Mouse (Mus musculus) embryo, embryonic 9.5 days (tissue): Measurements from ENCODE around the gene Mmp14.

Experiments used
- DNase-seq: peaks from one replicate; pipeline ENCODE4 v3.0.0-alpha.2; 2017; ENCODE audit errors: extremely low spot score

Gene Mmp14

DNA sequence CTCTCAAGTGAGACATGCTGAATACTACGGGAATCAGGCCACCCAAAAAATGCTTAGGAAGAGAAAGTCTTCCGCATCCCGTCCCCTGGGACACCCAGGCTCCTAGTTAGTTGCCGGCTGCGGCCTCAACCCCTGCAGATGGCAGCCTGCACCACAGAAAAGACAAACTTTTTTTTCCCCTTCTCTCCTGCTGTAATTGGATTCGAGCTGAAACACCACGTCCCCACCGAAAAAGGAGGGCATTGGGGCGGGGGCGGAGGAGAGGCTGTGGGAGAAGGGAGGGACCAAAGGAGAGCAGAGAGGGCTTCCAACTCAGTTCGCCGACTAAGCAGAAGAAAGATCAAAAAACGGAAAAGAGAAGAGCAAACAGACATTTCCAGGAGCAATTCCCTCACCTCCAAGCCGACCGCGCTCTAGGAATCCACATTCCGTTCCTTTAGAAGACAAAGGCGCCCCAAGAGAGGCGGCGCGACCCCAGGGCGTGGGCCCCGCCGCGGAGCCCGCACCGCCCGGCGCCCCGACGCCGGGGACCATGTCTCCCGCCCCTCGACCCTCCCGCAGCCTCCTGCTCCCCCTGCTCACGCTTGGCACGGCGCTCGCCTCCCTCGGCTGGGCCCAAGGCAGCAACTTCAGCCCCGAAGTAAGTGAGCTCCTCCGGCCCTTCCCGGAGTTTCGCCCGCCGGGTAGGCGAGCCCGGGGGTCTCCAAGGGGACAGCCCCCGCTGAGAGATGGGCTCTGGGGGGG is at the start of gene Mmp14:
TSS of gene Mmp14 (plus strand) at position 279 of the 744 bp plus-strand sequence.
- DNase-seq = peak; percentile 84

DNA sequence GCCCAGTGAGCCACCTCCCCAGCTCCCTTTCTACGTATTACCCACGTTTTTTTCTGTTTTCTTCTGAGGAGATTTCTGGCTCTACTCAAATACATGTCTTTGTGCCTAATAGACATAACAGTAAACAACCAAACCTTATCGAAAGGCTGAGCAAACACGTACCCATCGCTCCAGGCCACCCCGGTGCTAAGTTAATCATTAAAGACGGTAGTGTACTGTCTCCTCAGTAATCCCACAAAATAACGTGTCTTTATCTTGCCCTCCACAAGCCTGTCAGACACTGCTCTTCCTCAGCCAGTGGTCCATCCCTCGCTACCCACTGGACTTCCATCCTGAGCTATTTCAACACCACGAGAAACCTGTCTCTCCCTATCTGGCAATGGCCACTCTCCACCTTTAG is 49.6 kb upstream of the Mmp14 start:
- DNase-seq = no peak

DNA sequence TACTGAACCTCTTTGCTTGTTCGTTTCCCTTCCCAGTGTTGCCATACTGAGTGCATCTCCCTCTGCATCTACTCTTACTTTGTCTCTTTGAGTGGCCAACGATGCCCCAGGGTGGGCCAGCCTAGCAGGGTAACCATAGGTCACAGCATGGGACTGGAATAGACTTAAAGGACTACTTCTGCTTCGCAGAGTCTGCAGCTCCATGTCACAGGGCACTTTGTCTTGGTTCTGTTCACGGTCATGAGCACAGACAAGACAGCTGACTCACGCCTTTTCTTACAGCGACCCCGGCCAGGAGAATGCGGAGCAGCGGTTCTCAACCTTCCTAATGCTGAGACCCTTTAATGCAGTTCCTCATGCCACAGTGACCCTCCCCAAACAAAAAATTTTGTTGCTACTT is 48.8 kb upstream of the Mmp14 start:
- DNase-seq = no peak

DNA sequence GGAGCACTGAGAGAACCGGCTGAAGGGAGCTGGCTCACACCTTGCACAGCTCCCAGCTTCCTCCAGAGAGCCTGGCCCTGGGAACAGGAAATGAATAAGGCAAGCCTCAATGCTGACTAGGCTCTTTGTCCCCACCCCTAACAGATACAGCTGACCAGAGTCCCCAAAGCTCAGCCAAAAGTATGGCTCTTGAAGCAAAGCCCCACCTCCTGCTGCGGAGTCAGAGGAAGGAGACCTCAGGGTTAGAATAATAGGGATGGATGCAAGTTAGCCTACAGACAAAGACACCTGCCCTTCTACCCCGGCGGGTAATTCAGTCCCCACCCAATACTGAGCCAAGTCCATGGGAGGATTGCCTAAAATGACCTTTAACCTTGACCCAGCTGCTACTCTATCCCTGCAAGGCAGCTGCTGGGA is 48.0 kb upstream of the Mmp14 start:
- no peak for DNase-seq

GRCm38 (mm10) chr14:54384396-54384795 is 47.0 kb upstream of the Mmp14 start:
- DNase-seq = no peak

GRCm38 (mm10) chr14:54385968-54386618 is 45.3 kb upstream of the Mmp14 start:
- DNase-seq = no peak

DNA sequence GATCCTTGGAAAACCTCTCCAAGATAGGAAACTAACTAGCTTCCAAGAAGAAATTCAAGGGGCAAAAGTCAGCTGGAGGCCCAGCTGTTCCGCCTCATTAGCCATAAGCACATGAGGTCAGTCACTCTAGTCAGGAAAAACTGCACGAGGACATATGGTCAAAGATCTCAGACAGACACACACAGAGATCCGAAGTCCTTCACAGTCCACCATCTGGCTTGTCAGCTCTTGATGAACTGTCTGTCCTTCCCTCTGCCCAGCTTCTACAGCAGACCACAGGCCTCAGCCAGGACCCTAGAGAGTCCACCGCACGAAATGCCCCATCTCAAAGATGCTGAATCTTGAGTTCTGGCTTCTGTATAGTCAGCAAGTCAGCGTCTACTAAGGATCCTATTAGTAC is 43.9 kb upstream of the Mmp14 start:
- no peak for DNase-seq

DNA sequence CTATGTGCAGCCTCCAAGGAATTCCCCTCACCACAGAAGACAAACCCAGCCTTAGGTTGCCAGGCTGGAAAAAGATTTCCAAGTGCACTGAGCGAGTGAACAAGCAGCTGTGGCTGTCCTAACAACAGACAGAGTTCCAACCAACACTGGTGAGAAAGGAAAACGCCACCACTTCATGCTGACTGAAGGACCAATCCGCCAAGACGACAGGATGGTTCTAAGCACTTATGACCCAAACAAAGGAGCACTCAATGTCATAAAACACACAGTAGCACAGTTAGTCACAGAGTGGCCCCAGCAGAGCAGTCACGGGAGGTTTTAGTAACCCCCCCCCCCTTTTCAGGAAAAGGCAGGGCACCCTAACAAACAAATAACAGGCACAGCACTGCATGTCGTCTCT is 40.6 kb upstream of the Mmp14 start:
- no peak for DNase-seq

DNA sequence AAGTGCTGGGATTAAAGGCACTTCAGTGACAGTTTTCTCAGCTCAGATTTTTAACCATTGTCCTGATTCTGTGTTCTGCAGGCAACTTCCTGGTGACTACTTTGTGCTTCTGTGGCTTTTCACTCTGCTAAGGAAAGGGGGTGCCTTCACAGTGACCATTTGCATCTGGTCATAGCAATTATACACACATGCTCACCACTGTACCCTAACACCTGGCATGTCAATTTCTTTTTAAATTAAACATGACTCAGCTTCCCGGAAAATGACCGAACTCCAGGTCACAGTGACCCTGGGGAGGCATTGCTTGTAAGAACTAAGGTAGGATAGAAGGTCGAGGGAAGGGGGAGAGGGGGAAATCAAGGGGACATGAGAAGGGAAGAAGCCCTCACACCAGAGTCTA is 37.6 kb upstream of the Mmp14 start:
- no peak for DNase-seq

DNA sequence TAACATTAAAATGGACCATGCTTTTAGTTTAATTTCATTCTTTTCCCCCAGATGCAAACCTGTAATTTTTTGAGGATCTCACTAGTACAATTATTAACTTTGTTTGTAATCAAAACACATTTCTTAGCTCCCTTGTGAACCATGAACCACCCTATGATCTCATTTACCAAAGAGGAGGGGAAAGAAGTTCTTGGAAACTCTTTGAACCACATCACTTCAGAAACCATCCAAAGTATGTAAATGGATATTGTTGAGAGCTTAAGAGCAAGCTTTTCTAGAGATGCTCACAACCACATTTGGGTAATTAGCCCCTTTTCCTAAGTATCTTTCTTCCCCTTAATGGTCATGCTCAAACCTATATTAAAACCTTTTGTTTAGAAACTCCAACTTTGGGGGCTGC is 37.1 kb upstream of the Mmp14 start:
- DNase-seq = no peak

DNA sequence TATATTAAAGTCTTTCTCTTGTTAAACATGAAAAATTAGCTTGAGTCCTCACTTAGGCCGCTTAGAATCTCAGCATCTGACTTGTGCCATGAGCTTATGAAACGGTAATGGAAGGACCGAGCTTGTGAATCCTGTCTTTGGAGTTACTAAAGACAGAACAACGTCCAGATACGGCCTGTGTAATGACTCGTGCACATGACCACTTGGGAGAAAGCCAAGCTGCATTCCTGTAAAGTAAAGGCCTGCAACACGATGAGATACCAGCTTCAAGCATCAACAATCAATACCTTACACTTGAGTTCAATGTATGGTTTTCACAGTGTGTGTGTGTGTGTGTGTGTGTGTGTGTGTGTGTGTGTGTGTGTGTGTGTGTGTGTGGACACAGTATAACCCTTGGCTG is 34.7 kb upstream of the Mmp14 start:
- DNase-seq = no peak

GRCm38 (mm10) chr14:54397872-54398527 is 33.4 kb upstream of the Mmp14 start:
- no peak for DNase-seq

DNA sequence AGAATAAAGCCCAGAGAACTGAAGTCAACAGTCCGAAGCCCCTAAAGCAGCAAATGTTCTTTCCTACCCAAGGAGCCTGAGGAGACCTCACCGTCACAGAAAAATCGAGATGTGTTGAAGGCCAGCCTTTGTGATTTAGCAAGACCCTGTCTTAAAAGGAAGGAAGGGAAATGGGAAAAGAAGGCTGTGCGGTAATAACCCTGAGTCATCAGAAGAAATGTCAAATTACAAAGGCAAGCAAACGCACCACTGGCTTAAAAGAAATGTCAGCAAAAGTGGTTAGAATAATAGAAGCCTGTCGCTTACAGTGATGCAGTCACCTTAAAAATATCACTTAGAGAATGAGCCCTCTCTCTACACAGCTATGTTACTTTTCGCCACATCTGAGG is 32.9 kb upstream of the Mmp14 start:
- DNase-seq = no peak

DNA sequence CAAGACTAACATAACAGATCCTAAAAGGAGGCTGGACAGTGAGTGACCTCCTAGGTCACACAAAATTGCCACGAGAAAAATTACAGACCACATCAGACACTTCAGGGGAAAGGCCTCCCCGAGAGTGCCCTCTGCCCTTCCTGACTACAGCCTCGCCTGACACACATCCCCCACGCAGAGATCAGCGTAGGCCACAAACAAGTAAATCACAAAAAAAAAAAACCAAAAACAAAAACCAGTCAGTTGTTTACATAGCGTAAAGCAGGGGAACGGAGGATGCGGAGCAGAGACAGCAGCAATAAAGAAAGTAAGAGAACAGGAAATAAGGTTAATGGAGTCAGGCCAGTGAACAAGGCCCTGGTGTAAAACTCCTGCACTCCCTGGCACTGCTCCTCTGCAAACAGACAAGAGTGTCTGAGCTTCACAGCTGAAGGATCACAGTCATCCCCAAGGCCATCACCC is 32.5 kb upstream of the Mmp14 start:
- no peak for DNase-seq

DNA sequence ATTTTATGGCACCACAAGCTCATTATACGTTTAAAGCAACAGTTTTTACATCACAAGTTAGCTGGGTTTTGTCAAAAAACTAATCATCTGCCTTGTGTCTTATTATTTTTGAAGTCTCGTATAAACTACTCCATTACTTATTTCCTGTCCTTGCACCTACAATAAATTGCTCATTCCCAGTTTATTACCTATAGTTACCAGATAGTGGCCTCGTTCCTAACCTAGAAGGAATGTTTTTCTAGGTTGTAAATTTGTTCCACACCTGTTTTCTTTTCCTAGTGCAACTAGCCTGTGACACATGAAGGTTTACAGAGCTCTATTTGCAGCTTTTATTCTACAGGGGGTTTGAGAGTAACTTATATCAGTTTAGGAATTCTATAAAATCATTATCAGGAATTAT is 29.7 kb upstream of the Mmp14 start:
- no peak for DNase-seq

DNA sequence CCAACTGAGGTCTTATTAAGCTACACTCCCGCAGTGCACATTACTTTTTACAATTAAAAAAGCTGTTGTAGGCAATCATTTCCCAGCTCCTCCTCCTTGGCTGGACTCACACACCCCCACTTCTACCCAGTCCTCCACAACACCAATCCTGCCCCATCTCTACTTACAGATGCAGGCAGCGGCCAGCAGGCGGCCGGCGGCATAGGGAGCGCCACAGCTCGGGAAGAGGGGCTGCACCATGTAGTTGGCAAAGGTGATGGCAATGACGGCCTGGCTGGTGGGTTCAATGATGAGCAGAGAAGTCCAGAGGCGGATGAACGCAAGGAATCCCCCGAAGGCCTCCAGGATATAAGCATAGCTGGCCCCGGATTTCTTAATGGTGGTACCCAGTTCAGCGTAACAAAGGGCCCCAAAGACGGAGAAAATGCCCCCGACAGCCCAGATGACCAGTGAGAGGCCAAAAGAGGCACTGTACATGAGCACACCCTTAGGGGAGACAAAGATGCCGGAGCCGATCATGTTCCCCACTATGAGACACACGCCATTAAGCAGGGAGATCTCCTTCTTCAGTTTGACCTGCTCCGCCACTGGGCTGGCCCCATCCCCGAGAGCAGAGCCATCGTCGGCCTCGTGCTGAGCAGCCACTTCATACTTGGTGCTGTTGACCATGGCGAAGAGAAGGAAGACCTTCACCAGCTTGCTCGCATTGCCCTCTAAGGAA is 22.9 kb upstream of the Mmp14 start:
- DNase-seq = no peak

GRCm38 (mm10) chr14:54409057-54409645 is 22.3 kb upstream of the Mmp14 start:
- no peak for DNase-seq

DNA sequence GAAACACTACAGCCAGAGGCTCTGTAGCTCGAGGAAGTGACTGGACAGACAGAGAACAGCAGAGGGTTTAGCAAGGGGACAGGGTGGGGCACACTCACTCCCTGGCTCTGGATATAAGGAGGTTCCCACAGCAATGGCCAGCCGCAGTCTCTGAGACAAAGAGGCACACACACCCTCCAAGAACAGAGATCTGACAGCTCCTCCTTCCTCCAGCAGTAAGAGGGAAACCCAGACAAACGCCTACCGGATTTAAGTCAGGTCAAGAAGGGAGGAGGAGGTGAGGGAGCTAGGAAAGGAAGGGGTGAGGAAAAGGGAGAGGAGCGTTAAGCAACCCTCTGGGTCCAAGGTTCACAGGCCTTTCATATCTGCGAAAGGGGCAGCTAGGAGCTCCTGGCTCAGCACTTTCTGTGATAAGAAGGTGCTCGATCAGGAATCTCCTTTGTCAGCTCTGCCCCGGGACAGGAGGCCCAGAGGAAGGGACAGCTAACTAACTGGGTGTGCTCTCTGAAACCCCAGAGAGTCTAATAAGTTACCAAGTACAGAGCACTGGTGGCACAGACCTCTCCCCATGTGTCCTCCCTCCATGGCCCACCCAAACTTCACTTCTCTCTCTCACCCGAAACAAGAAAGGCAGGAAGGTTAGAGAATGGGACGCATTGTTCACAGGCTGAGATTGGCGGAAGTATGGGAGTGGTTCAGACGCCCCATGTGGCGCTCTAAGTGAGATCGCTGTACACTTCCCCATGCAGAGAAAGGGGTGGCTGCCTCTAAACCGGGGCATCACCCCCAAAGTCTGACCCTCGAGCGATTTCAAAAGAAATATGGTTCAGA is 21.2 kb upstream of the Mmp14 start:
- no peak for DNase-seq

DNA sequence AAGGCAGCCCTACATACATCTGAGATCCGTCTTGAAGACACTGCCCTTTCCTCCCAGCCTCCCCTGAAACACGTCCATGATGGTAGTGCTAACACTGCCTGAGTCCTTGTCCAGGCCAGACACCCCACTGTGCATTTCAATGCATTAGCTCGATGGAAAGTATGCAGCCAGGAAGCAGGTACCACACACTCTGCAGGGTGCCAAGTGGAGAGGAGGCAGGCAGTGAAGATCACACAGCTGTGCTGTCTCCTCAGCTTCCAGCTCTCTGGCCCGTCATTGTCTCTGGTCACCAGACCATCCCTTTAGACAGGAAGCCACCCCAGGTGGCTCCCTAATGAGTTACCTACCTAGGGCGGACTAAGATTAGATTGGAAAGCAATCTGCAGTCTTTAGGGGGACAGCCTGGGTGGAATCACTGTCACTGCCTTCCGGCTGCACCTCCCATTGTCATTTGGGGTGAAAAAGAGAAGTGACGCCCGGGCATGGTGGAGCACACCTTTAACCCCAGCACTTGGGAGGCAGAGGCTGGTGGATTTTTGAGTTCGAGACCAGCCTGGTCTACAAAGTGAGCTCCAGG is 19.3 kb upstream of the Mmp14 start:
- no peak for DNase-seq

- DNase-seq = peak; percentile 67
Observed at GRCm38 (mm10) chr14:54412629-54413170, 18.7 kb upstream of the Mmp14 start.
